Mouse (Mus musculus): ENCODE results near the gene Pax3. TPM values are rescaled to one million over a fixed set of nuclear protein-coding genes. Genes with fewer than 3 reads are reported as not detected.

Gene Pax3
- polyA plus RNA-seq, 1 experiment, result 6.6 TPM

GRCm38 (mm10) chr1:78216509-78217141 lies 19.7 kb upstream of the Pax3 start:
- Histone ChIP-seq H3K27ac (ENCODE audit: control insufficient read depth, insufficient read depth, low read depth, low read length, poor library complexity) (no peak overlapping the region; the same call in 1 of the 2 replicates), H3K4me1 (ENCODE audit: control insufficient read depth, insufficient read depth, low read length) (no peaks in the 10 kb centered on the region), H3K4me3 (replicated peaks; ENCODE audit: control insufficient read depth, low read depth, low read length) (no peak overlapping the region)
- 2% methylated on average over 66 of the region's 79 CpGs for WGBS
- TF ChIP-seq POLR2A (IDR thresholded peaks at IDR 0.05; ENCODE audit: borderline replicate concordance, control insufficient read depth, low read depth, low read length), result no peak
- TF ChIP-seq CTCF (IDR thresholded peaks at IDR 0.05; ENCODE audit: control insufficient read depth, insufficient read depth, low read length), result no peak

GRCm38 (mm10) chr1:78215749-78216508 lies 19.0 kb upstream of the Pax3 start:
- TF ChIP-seq POLR2A (IDR thresholded peaks at IDR 0.05; ENCODE audit: borderline replicate concordance, control insufficient read depth, low read depth, low read length) (no peak), CTCF (IDR thresholded peaks at IDR 0.05; ENCODE audit: control insufficient read depth, insufficient read depth, low read length) (no peak)
- 4% methylated on average over 36 of the region's 36 CpGs for WGBS
- H3K4me3 ChIP-seq (replicated peaks; ENCODE audit: control insufficient read depth, low read depth, low read length), result no peak overlapping the region

GRCm38 (mm10) chr1:78211041-78211440 lies 14.1 kb upstream of the Pax3 start:
- Histone ChIP-seq H3K4me3 (replicated peaks; ENCODE audit: control insufficient read depth, low read depth, low read length) (no peak overlapping the region), H3K4me1 (ENCODE audit: control insufficient read depth, insufficient read depth, low read length) (no peaks in the 10 kb centered on the region)

More at GRCm38 (mm10) chr1:78215749-78216508, 19.0 kb upstream of the Pax3 start:
- Histone ChIP-seq H3K27ac (ENCODE audit: control insufficient read depth, insufficient read depth, low read depth, low read length, poor library complexity) (no peak overlapping the region), H3K4me1 (ENCODE audit: control insufficient read depth, insufficient read depth, low read length) (no peaks in the 10 kb centered on the region)

GRCm38 (mm10) chr1:78210568-78210967 lies 13.6 kb upstream of the Pax3 start:
- Histone ChIP-seq H3K4me1 (ENCODE audit: control insufficient read depth, insufficient read depth, low read length) (no peaks in the 10 kb centered on the region), H3K4me3 (replicated peaks; ENCODE audit: control insufficient read depth, low read depth, low read length) (no peak overlapping the region), H3K27ac (ENCODE audit: control insufficient read depth, insufficient read depth, low read depth, low read length, poor library complexity) (no peak overlapping the region)
- no peak for TF ChIP-seq CTCF (IDR thresholded peaks at IDR 0.05; ENCODE audit: control insufficient read depth, insufficient read depth, low read length)
- no peak for TF ChIP-seq POLR2A (IDR thresholded peaks at IDR 0.05; ENCODE audit: borderline replicate concordance, control insufficient read depth, low read depth, low read length)
- WGBS, result 6% methylated on average over 15 of the region's 15 CpGs

More at GRCm38 (mm10) chr1:78211041-78211440, 14.1 kb upstream of the Pax3 start:
- H3K27ac ChIP-seq (ENCODE audit: control insufficient read depth, insufficient read depth, low read depth, low read length, poor library complexity), result no peak overlapping the region
- 12% methylated on average over 5 of the region's 5 CpGs for WGBS
- TF ChIP-seq POLR2A (IDR thresholded peaks at IDR 0.05; ENCODE audit: borderline replicate concordance, control insufficient read depth, low read depth, low read length) (no peak), CTCF (IDR thresholded peaks at IDR 0.05; ENCODE audit: control insufficient read depth, insufficient read depth, low read length) (no peak)

- 9% methylated on average over 9 of the region's 9 CpGs for WGBS
- TF ChIP-seq CTCF (IDR thresholded peaks at IDR 0.05; ENCODE audit: control insufficient read depth, insufficient read depth, low read length) (no peak), POLR2A (IDR thresholded peaks at IDR 0.05; ENCODE audit: borderline replicate concordance, control insufficient read depth, low read depth, low read length) (no peak)
- Histone ChIP-seq H3K4me1 (ENCODE audit: control insufficient read depth, insufficient read depth, low read length) (no peaks in the 10 kb centered on the region), H3K4me3 (replicated peaks; ENCODE audit: control insufficient read depth, low read depth, low read length) (no peak overlapping the region), H3K27ac (ENCODE audit: control insufficient read depth, insufficient read depth, low read depth, low read length, poor library complexity) (no peak overlapping the region)
Measured at GRCm38 (mm10) chr1:78208281-78208814, 11.4 kb upstream of the Pax3 start.

GRCm38 (mm10) chr1:78204341-78204740 lies 7.4 kb upstream of the Pax3 start:
- TF ChIP-seq CTCF (IDR thresholded peaks at IDR 0.05; ENCODE audit: control insufficient read depth, insufficient read depth, low read length) (no peak), POLR2A (IDR thresholded peaks at IDR 0.05; ENCODE audit: borderline replicate concordance, control insufficient read depth, low read depth, low read length) (no peak)
- H3K4me3 ChIP-seq (replicated peaks; ENCODE audit: control insufficient read depth, low read depth, low read length), result no peak overlapping the region
- 18% methylated on average over 4 of the region's 4 CpGs for WGBS

GRCm38 (mm10) chr1:78203622-78204211 lies 6.8 kb upstream of the Pax3 start:
- Histone ChIP-seq H3K27ac (ENCODE audit: control insufficient read depth, insufficient read depth, low read depth, low read length, poor library complexity) (no peak overlapping the region), H3K4me3 (replicated peaks; ENCODE audit: control insufficient read depth, low read depth, low read length) (no peak overlapping the region), H3K4me1 (ENCODE audit: control insufficient read depth, insufficient read depth, low read length) (no peaks in the 10 kb centered on the region)
- 2% methylated on average over 33 of the region's 33 CpGs for WGBS
- TF ChIP-seq CTCF (IDR thresholded peaks at IDR 0.05; ENCODE audit: control insufficient read depth, insufficient read depth, low read length) (no peak), POLR2A (IDR thresholded peaks at IDR 0.05; ENCODE audit: borderline replicate concordance, control insufficient read depth, low read depth, low read length) (no peak)

More at GRCm38 (mm10) chr1:78204341-78204740, 7.4 kb upstream of the Pax3 start:
- no peaks in the 10 kb centered on the region for H3K4me1 ChIP-seq (ENCODE audit: control insufficient read depth, insufficient read depth, low read length)
- no peak overlapping the region for H3K27ac ChIP-seq (ENCODE audit: control insufficient read depth, insufficient read depth, low read depth, low read length, poor library complexity)

GRCm38 (mm10) chr1:78203086-78203614 lies 6.2 kb upstream of the Pax3 start:
- H3K4me3 ChIP-seq (replicated peaks; ENCODE audit: control insufficient read depth, low read depth, low read length), result no peak overlapping the region
- H3K27ac ChIP-seq (ENCODE audit: control insufficient read depth, insufficient read depth, low read depth, low read length, poor library complexity), result no peak overlapping the region
- H3K4me1 ChIP-seq (ENCODE audit: control insufficient read depth, insufficient read depth, low read length), result no peaks in the 10 kb centered on the region
- WGBS, result 5% methylated on average over 14 of the region's 14 CpGs
- TF ChIP-seq CTCF (IDR thresholded peaks at IDR 0.05; ENCODE audit: control insufficient read depth, insufficient read depth, low read length) (no peak), POLR2A (IDR thresholded peaks at IDR 0.05; ENCODE audit: borderline replicate concordance, control insufficient read depth, low read depth, low read length) (no peak)

Measured in bone marrow, adult 2 months (tissue).